Mouse (Mus musculus) cerebellum, postnatal 25 days (tissue): ENCODE results near the gene Osbpl5.

ENCODE experiments used
- DNase-seq, 2 experiments: peaks; one replicate each; pipeline ENCODE4 v3.0.0; 2021; ENCODE audit warnings: mixed read lengths in 2 of 2

The Osbpl5 gene

GRCm38 (mm10) chr7:143756125-143757026 lies at the start of gene Osbpl5:
TSS of gene Osbpl5 (minus strand) at chr7:143756985.
- no peak for DNase-seq

- no peak for DNase-seq
These were observed 48.4 kb upstream of the Osbpl5 start for GRCm38 (mm10) chr7:143805199-143805624.

- DNase-seq: no peak
These were observed 44.6 kb upstream of the Osbpl5 start for GRCm38 (mm10) chr7:143801195-143802065.

DNA sequence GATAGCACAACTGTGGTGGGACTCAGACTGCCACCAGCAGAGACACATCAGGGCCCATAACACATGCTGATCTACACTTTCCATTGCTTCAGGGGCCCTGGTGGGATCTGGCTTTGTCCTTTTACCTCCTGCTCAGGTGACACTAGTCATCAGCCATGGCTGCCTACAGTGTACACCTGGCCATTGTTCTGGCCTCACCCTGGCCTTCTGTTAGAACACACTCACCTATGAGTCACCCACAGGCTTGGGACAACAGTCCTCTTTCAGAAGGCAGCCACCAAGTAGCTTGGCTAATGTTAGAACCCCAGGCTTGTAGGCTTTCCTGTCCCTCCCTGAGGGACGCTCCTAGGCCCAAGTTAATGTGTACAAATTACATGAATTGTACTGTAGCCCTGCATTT lies 44.0 kb upstream of the Osbpl5 start:
- no peak for DNase-seq

DNA sequence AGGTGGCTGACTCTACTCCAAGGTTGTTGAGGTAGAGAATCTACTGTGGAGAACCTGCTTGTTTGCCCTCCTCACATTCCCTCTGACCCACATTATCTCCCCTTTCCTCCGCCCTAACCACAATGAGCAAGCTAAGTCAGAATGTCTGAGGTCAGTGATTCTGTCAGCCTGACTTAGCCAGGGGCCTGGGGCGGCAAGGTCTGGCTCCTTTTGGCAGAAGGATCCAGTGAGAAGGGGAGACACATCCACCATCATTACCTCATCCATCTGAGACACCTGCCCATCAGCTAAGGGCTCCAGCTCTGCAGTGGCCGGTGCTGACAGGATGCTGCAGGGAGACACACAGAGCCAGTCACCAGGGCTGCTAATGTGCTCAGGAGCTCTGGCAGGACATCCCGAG lies 42.0 kb upstream of the Osbpl5 start:
- no peak for DNase-seq

- DNase-seq: peak; percentile 28 to 60
These were observed 36.3 kb upstream of the Osbpl5 start for GRCm38 (mm10) chr7:143793121-143793520.

GRCm38 (mm10) chr7:143792336-143792985 lies 35.7 kb upstream of the Osbpl5 start:
- DNase-seq: no peak

DNA sequence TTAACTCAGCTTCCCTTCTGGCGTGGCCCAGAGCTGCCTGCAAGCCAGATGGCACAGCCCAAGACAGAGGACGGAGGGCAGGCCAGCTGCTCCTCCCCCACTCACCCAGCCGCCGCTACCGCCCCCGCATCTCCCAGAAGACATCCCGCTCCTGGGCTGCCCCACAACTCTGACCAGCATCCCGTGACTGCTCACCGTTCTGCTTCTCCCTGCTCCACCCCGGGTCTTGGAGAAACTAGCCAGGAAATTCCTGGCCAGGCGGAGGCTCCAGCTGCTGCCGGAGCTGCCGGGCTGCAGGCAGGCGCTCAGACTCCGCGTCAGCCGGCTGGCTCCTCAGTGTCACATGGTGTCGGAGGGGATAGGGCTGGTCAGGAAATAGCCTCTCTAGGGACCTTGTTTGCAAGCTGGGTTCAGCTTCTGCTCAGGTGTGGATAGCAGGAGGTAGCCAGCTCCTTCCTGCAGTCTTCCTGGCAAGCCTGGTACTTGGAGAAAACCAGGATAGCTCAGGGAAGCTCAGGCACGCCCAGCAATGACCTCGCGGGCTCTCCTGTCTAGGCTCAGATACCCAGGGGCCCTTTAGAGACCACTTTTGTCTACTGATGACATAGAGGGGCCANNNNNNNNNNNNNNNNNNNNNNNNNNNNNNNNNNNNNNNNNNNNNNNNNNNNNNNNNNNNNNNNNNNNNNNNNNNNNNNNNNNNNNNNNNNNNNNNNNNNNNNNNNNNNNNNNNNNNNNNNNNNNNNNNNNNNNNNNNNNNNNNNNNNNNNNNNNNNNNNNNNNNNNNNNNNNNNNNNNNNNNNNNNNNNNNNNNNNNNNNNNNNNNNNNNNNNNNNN lies 27.4 kb upstream of the Osbpl5 start, which contains the start of gene Mrgpre:
Gene Mrgpre, minus strand, starts transcription at position 505 of the 834 bp plus-strand sequence.
- peak; percentile 61 to 64 for DNase-seq

DNA sequence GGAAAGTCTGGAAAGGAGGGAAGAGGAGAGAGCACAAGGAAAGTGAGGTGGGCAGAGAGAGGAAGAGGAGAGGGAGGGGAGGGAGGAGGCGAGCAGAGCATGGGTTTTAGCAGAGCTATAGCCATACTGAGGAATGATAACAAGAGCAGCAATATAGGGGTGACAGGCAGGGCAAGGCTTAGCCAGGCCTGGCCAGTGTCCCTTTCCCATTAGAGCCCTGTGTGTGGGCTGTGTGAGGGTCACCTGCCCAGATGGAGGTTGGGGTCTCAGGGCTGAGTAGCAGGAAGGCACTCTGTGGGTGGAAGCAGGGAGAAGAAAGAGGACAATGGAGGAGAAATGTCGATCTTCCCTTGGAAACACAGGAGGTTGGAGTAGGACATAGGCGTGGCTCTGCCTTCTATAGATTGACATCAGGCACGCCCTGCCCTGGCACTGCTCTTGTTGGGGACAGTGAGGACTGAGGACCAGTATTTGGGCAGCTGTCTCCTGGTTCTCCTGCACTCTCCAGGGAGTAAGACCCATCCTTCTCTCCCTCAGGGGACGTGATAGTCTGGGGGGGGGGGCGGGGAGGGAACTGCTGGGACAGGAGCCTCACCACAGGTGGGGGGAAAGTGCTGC lies 26.7 kb upstream of the Osbpl5 start:
- DNase-seq: no peak

- DNase-seq: no peak
These were observed 20.6 kb upstream of the Osbpl5 start for GRCm38 (mm10) chr7:143777375-143777774.

DNA sequence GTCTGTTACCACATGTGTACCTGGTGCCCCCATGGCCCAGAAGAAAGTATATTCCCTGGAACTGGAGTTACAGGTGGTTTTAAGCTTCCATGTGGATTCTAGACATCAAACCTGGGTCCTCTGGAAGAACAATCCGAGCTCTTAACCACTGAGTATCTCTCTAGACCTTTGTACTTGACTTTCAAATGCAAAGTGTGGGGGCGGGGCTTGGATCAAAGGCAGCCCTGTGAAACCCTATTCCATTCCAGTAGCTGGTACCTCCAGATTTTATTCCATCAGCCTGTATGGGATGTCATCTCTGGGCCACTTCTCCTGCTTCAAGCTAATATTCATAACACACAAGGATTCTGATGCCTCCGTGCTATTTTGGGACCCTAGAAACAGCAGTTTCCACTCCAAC lies 19.4 kb upstream of the Osbpl5 start:
- no peak for DNase-seq

- DNase-seq: no peak
These were observed 12.7 kb upstream of the Osbpl5 start for GRCm38 (mm10) chr7:143769461-143769860.

DNA sequence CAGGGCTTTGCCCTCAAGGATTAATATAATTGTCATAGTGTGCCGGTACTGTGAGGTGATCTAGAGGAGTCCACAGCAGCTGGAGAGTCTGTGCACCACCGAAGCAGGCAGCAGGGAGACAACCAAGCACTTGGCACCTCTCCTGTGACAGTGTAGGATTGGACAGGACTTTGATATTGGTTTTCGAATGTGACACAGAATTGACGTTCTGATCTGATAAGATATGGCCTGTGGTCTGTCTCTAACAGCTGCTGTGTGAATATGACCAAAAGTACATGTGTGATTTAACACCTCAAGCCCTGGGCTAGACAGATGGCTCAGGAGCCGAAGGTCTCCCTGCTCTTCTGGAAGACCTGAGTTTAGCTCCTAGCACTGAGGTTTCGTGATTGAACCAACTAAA lies 11.5 kb upstream of the Osbpl5 start:
- DNase-seq: no peak

DNA sequence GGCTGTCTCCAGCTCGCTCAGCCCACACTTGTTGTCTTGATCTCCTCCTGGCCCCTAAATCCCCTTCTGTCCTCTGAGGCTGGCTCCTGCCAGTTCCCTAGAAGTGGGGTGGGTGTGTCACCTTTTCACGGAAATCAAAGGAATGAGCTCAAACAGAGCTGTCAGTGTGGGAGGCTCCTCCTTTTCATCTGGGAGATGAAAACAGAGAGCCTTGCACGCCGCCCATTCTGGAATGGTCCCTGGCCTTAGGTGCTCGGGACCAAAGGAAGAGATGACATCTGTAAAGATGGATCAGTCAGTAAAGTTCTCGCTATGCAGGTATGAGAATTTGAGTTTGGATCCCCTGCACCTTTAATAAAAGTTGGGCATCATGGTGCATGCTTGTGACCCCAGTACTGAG lies 10.1 kb upstream of the Osbpl5 start, which contains the start of gene Mrgprg:
Gene Mrgprg, minus strand, starts transcription at position 101 of the 400 bp plus-strand sequence.
- DNase-seq: no peak

GRCm38 (mm10) chr7:143764876-143765530 lies 8.2 kb upstream of the Osbpl5 start:
- DNase-seq: no peak

DNA sequence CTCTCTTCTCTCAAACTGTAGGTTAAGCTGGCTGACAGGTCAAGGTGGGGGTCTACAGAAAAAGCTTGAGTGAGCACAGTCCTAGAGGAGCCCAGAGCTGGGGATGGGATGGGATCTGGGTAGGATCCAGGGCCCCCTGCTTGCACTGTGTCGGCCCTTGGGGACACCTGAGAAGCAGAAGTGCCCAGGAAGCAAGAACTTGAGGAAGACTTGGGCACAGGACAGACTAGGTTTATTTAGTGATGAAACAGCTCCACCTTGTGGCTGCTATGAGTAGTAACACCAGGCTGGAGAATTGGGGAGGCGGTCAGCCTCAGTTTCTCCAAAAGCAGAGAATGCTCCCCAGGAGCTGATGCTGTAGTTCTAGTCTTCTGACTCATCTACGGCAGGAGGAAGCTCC lies 7.0 kb upstream of the Osbpl5 start:
- peak in 1 of 2 experiments; percentile 33 for DNase-seq

DNA sequence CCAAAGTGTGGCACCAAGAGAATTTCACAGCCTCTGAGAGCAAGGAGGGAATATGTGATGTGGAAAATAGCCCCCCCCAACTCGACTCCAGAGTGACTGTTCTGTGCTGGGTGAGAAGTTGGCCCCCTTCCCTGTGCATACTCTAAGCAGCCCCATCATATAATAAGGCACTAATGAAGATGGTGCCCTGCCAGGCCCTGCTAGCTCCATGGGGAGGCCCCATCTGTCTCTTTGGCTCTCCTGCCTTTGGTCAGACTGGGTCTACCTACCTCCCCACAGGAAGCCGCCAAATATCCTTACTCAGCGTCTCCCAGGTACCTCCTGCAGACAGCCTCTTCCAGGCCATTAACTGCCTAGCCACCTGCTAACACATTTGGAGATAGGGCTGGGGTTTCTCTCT lies 2.2 kb upstream of the Osbpl5 start:
- peak; percentile 85 to 88 for DNase-seq

DNA sequence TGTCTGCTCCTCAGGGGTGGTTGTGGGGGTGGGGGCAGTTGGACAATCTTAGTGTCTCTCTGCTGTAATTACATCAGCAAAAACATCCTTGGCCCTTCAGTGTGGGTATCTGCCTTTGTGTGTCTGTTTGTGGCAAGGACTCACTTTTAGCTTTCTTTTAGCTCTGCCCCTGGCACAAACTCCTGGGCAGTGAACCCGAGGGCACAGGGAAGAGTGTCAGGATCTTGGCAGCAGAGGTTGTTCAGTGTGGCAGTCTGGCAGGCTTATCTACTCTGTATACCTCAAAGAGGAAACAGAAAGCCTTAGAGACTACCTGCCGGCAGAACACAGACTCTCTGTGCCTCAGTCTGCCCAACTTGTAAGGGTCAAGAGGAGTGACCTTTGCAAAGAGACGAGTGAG lies 911 bp upstream of the Osbpl5 start:
- no peak for DNase-seq

DNA sequence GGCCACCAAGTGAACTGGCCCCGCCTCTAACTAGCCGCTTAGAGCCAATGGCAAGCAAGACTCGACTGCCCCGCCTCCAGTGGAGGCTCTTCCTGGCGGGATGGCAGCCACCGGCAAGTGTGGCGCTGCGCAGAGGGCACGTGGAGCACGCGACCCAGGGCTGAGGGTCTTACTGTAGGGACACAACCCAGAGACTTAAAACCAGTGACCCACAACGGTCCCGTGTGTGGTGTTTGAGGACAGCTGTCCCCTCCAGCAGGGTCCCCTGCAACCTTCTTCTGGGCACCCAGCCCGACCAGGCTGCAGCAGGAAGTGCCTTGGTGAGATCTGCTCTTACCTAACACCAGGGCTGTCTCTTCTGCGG lies 224 bp upstream of the Osbpl5 start:
- peak; percentile 44 to 70 for DNase-seq

DNA sequence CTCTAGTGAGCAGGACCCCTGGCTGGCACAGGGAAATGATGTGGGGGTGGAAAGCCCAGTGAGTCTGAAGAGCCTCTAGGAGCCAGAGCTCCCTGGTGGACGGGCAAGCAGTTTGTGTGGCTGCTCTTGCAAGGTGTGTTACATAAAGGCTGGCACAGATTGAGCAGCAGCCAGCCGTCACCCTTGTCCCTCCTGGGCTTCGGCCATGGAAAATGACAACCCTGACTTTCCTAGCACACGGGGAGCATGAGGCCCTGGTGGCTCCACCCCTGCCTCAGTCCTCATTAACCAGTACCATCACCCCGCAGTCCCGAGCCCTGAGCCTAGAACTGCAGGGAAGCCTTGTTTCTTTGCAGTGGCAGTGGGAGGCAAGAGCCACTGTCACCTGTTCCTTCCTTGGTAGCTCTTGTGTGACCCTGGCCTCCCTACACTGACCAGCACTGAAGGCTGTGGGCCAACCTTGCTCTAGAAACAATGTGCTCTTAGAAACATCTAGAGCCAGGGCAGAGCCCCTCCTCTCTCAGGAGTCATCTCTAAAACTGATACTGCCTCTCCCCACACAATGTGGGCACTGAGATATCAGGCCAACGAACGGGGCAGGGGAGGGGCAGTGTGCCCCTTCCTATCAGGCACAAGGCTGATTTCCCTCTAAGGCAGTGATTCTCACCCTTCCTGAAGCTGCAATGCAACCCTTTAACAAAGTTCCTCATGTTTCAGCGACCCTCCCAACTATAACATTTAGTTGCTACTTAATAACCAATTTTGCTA lies 1.2 kb downstream of the Osbpl5 start:
- DNase-seq: no peak
